Mouse (Mus musculus) neural tube, embryonic 15.5 days (tissue): ENCODE data around the gene Pcnx3. TPM values are rescaled to one million over a fixed set of nuclear protein-coding genes. Genes with fewer than 3 reads are reported as not detected.
A peak's percentile ranks its signal among the peaks of the same experiment; 100 is the strongest.

Experiments used
- ATAC-seq: fragments of 200-750 bp; cut with Nextera tagmentation; 2 replicates; pipeline ENCODE4 v1.8.0; 2017; ENCODE audit warnings: mild to moderate bottlenecking, moderate TSS enrichment, moderate library complexity; ENCODE audit not compliant: low FRiP score
- H3K27ac ChIP-seq: fragments of 300-500 bp; sonication (generic); replicated peaks from 2 replicates; pipeline ENCODE4 v1.5.1; 2015; ENCODE audit warnings: mild to moderate bottlenecking, inconsistent platforms
- H3K27me3 ChIP-seq: fragments of 300-500 bp; sonication (generic); replicated peaks from 2 replicates; pipeline ENCODE4 v1.6.1; 2015; ENCODE audit warnings: inconsistent platforms
- H3K36me3 ChIP-seq: fragments of 300-500 bp; sonication (generic); 2 replicates; pipeline ENCODE4 v1.6.1; 2015; ENCODE audit warnings: inconsistent platforms
- H3K4me1 ChIP-seq: fragments of 300-500 bp; sonication (generic); 2 replicates; pipeline ENCODE4 v1.6.1; 2015; ENCODE audit warnings: inconsistent platforms
- H3K4me2 ChIP-seq: fragments of 300-500 bp; sonication (generic); 2 replicates; pipeline ENCODE4 v1.6.1; 2015; ENCODE audit warnings: inconsistent platforms, mild to moderate bottlenecking, moderate library complexity
- H3K4me3 ChIP-seq: fragments of 300-500 bp; sonication (generic); replicated peaks from 2 replicates; pipeline ENCODE4 v1.5.1; 2015; ENCODE audit warnings: mild to moderate bottlenecking, inconsistent platforms
- H3K9ac ChIP-seq: fragments of 300-500 bp; sonication (generic); replicated peaks from 2 replicates; pipeline ENCODE4 v1.6.1; 2015; ENCODE audit warnings: mild to moderate bottlenecking, inconsistent platforms
- H3K9me3 ChIP-seq: fragments of 300-500 bp; sonication (generic); replicated peaks from 2 replicates; pipeline ENCODE4 v1.6.1; 2016; ENCODE audit warnings: inconsistent platforms
- WGBS: fragments of 180-500 bp; shearing (Covaris S2); methylation state at CpG from one replicate; pipeline ENCODE4 v1.1.7; 2015; ENCODE audit warnings: mixed read lengths; 5-methylcytosine and 5-hydroxymethylcytosine counted together
- polyA plus RNA-seq: library from polyadenylated mRNA; unstranded; fragments of >200 nt; fragmentation: Nextera tagmentation; extraction: Ambion mirVana; gene quantifications from 2 replicates; pipeline ENCODE4 v1.2.1, GENCODE M21; 2015

Pcnx3 gene
- polyA plus RNA-seq, 1 experiment from 2014 or later, result 23.4 TPM

DNA sequence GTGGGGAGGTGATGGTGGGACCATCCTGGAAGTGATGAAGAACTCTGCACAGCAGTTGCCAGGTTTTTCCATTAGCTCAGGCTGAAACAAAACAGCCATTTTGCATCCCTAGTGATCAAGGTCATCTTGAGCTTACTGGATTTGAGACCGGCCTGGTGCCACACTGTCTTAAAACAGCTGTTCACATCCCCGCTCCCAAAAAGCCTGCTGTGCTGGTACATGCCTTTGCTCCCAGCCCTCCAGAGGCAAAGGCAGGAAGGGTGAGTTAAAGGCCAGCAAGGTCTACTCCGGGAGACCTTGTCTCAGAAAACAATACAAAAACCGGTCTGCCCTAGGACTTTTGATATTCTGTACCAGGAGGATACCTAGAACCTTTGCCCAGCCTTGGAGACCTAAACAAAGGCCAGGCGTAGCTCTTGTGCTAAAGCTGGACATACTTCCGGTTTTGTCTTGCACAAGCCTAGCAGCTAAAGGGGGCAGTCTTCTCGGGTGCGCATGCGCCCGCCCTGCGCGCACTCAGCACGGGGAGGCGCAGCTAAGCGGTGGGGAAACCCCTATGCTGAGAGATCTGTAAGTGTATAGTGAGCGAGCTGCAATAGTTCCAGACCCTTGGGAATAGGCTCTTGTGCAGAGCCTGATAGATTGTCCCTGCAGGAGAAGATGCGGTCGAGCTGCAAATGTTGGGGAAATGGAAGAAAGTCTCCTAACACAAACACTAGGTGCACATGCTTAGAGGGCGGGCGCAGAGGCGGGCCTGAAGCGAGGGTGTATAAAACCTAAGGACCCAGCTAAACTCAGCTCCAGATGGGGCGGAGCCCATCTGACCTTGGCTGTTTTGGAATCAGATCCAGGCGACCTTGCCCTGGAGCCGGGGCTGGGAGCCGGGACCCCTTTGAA lies 40.1 kb downstream of the Pcnx3 start:
- Histone ChIP-seq H3K9me3 (no peaks in the 10 kb centered on the region), H3K4me2 (peak overlapping the region; percentile 63), H3K27me3 (peaks cover 9% of the 10 kb centered on the region), H3K4me3 (peak overlapping the region; percentile 29), H3K4me1 (peaks cover 17% of the 10 kb centered on the region), H3K27ac (peak overlapping the region; percentile 81), H3K9ac (peak overlapping the region; percentile 39), H3K36me3 (peaks cover 56% of the 10 kb centered on the region)
- WGBS, result 14% methylated on average over 26 of the region's 26 CpGs
- ATAC-seq, result peak; percentile 92

GRCm38 (mm10) chr19:5647791-5648190 lies 40.9 kb downstream of the Pcnx3 start:
- Histone ChIP-seq H3K9me3 (no peaks in the 10 kb centered on the region), H3K27me3 (no peaks in the 10 kb centered on the region), H3K4me1 (peaks cover 17% of the 10 kb centered on the region), H3K4me3 (no peak overlapping the region), H3K4me2 (no peak overlapping the region), H3K27ac (0 out of 2 replicates have a peak overlapping the region, but pooled peaks have one; percentile 81), H3K36me3 (peaks cover 63% of the 10 kb centered on the region), H3K9ac (no peak overlapping the region)
- 95% methylated on average over 6 of the region's 6 CpGs for WGBS
- no peak for ATAC-seq

DNA sequence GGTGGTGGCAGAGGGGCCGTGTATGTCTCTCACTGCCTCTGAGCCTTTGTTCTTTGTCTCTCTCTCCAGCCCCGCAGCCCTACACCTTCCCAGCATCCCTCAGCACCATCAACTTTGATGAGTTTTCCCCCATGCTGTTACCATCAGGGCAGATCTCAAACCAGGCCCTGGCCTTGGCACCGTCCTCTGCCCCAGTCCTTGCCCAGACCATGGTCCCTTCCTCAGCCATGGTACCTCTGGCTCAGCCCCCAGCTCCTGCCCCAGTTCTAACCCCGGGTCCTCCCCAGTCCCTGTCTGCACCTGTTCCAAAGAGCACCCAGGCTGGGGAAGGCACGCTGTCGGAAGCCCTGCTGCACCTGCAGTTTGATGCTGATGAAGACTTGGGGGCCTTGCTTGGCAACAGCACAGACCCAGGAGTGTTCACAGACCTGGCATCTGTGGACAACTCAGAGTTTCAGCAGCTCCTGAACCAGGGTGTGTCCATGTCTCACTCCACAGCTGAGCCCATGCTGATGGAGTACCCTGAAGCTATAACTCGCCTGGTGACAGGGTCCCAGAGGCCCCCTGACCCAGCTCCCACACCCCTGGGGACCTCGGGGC lies 41.9 kb downstream of the Pcnx3 start:
- no peak overlapping the region for H3K9ac ChIP-seq
- peaks cover 73% of the 10 kb centered on the region for H3K36me3 ChIP-seq
- no peak for ATAC-seq

GRCm38 (mm10) chr19:5645280-5645679 lies 43.4 kb downstream of the Pcnx3 start:
- H3K9me3 ChIP-seq, result no peaks in the 10 kb centered on the region
- ATAC-seq, result no peak
- H3K4me3 ChIP-seq, result no peak overlapping the region
- no peak overlapping the region for H3K9ac ChIP-seq
- 97% methylated on average over 9 of the region's 9 CpGs for WGBS
- H3K4me1 ChIP-seq, result peaks cover 20% of the 10 kb centered on the region
- no peak overlapping the region for H3K4me2 ChIP-seq
- H3K36me3 ChIP-seq, result peaks cover 77% of the 10 kb centered on the region
- H3K27me3 ChIP-seq, result no peaks in the 10 kb centered on the region
- no peak overlapping the region for H3K27ac ChIP-seq

More for the DNA sequence above, 41.9 kb downstream of the Pcnx3 start:
- H3K4me2 ChIP-seq, result no peak overlapping the region
- H3K4me3 ChIP-seq, result no peak overlapping the region
- 86% methylated on average over 8 of the region's 8 CpGs for WGBS
- H3K4me1 ChIP-seq, result peaks cover 17% of the 10 kb centered on the region
- no peaks in the 10 kb centered on the region for H3K27me3 ChIP-seq
- H3K27ac ChIP-seq, result no peak overlapping the region
- H3K9me3 ChIP-seq, result no peaks in the 10 kb centered on the region

DNA sequence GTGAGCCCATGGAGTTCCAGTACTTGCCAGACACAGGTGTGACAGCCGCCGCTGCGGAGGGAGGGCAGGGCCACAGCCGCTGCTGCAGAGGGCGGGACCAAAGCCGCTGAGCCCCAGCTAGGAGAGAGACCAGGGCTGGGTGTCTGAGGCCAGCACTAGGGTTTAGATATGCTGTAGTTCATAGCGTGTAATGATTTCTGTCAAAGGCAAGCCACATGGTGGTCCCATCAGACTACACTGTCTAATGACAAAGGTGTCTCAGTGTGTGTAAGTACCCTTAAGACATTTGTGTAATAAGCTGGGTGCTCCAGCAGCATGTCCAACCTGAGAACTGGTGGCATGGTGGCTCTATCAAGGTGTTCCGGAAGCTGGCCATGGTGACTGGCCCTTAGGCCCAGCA lies 47.1 kb downstream of the Pcnx3 start:
- Histone ChIP-seq H3K27ac (no peak overlapping the region), H3K9ac (no peak overlapping the region), H3K27me3 (no peaks in the 10 kb centered on the region), H3K4me1 (peaks cover 26% of the 10 kb centered on the region), H3K4me3 (no peak overlapping the region), H3K36me3 (peaks cover 70% of the 10 kb centered on the region), H3K9me3 (no peaks in the 10 kb centered on the region), H3K4me2 (no peak overlapping the region)
- no peak for ATAC-seq
- WGBS, result 88% methylated on average over 8 of the region's 8 CpGs

DNA sequence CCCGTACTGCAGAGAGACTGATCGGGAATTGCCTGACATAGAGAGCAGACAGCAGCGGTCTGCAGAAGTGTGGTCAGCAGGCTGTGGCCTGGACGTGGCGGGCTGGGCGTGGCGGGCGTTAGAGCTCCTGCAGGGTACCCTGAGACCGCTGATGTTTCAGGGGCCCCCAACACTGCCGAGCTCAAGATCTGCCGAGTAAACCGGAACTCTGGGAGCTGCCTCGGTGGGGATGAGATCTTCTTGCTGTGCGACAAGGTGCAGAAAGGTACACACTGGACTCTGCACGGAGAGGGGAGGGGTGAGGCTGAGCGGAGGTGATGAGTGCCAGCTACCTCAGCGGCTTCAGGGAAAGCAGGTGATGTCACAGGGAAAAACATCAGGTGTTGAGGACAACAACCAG lies 47.7 kb downstream of the Pcnx3 start:
- Histone ChIP-seq H3K4me1 (peaks cover 32% of the 10 kb centered on the region), H3K4me3 (no peak overlapping the region), H3K36me3 (peaks cover 65% of the 10 kb centered on the region), H3K4me2 (no peak overlapping the region), H3K27ac (no peak overlapping the region), H3K27me3 (no peaks in the 10 kb centered on the region), H3K9ac (no peak overlapping the region), H3K9me3 (no peaks in the 10 kb centered on the region)
- ATAC-seq, result no peak
- WGBS, result 93% methylated on average over 17 of the region's 17 CpGs

DNA sequence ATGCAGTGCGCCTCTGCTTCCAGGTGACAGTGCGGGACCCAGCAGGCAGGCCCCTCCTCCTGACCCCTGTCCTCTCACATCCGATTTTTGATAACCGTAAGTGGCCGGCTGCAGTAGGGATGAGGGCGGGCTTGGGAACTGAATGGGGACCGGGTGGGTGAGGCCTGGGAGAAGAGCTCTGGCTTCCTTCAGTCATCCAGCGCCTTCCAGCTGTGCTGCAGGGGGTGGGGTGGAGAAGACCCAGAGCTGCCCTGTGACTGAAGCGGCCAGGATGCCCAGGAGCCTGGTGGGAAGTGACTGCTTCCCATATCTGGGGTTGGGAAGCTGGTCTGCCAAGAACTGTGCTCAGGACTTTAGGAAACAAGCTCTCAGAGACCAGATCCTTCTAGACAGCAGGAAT lies 48.4 kb downstream of the Pcnx3 start:
- no peak for ATAC-seq
- H3K4me2 ChIP-seq, result no peak overlapping the region
- peaks cover 32% of the 10 kb centered on the region for H3K4me1 ChIP-seq
- H3K36me3 ChIP-seq, result peaks cover 58% of the 10 kb centered on the region
- 71% methylated on average over 9 of the region's 9 CpGs for WGBS
- H3K4me3 ChIP-seq, result no peak overlapping the region
- H3K27me3 ChIP-seq, result no peaks in the 10 kb centered on the region
- no peak overlapping the region for H3K9ac ChIP-seq
- H3K9me3 ChIP-seq, result no peaks in the 10 kb centered on the region
- no peak overlapping the region for H3K27ac ChIP-seq

- no peaks in the 10 kb centered on the region for H3K9me3 ChIP-seq
- peak overlapping the region; percentile 88 for H3K9ac ChIP-seq
- H3K27me3 ChIP-seq, result no peaks in the 10 kb centered on the region
- peaks cover 40% of the 10 kb centered on the region for H3K36me3 ChIP-seq
- 89% methylated on average over 18 of the region's 18 CpGs for WGBS
- ATAC-seq, result no peak
- H3K4me3 ChIP-seq, result peak overlapping the region; percentile 89
- peaks cover 32% of the 10 kb centered on the region for H3K4me1 ChIP-seq
- H3K27ac ChIP-seq, result peak overlapping the region; percentile 92
- H3K4me2 ChIP-seq, result peak overlapping the region; percentile 91
Observed at GRCm38 (mm10) chr19:5638416-5639005, 50.2 kb downstream of the Pcnx3 start.

GRCm38 (mm10) chr19:5637069-5638047 lies 51.4 kb downstream of the Pcnx3 start, which contains the start of gene Rela:
Rela (plus strand) TSS chr19:5637483.
- ATAC-seq, result peak; percentile 89
- under 1% methylated on average over 88 of the region's 109 CpGs for WGBS
- peaks cover 32% of the 10 kb centered on the region for H3K4me1 ChIP-seq
- H3K27ac ChIP-seq, result peak within 1 kb of the TSS; percentile 92
- peak within 1 kb of the TSS; percentile 91 for H3K4me2 ChIP-seq
- no peaks in the 10 kb centered on the region for H3K27me3 ChIP-seq
- H3K4me3 ChIP-seq, result peak within 1 kb of the TSS; percentile 89
- H3K9me3 ChIP-seq, result no peaks in the 10 kb centered on the region
- H3K36me3 ChIP-seq, result peaks cover 29% of the 10 kb centered on the region
- peak within 1 kb of the TSS; percentile 88 for H3K9ac ChIP-seq

DNA sequence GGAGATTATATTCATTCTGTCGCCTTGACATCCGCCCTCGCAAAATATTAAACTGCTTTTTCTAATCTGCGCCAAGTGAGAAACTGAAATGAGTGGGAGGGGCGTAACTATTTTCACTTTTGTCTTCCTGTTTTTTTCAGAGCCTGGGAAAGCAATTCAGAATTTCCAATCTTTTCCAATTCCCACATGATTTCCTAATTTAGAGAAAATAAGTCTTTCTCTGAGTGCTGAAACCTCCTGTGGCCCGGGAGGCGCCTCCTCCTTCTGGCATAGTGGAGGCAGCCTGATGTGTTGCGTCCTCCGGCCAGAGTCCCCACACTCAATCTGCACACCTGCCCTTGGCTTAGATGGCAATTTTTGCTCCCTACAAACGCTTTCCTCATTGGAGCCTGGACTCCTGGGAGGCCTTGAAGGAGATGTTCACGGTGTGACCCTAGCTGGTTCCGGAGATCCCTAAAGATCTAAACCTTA lies 52.1 kb downstream of the Pcnx3 start:
- 41% methylated on average over 12 of the region's 12 CpGs for WGBS
- H3K9ac ChIP-seq, result peak overlapping the region; percentile 88

More for the DNA sequence above, 52.1 kb downstream of the Pcnx3 start:
- H3K9me3 ChIP-seq, result no peaks in the 10 kb centered on the region
- H3K27ac ChIP-seq, result peak overlapping the region; percentile 92
- H3K36me3 ChIP-seq, result peaks cover 21% of the 10 kb centered on the region
- H3K4me3 ChIP-seq, result peak overlapping the region; percentile 89
- peaks cover 32% of the 10 kb centered on the region for H3K4me1 ChIP-seq
- H3K4me2 ChIP-seq, result peak overlapping the region; percentile 91
- ATAC-seq, result 0 out of 2 replicates have a peak, but pooled peaks have one; percentile 1
- H3K27me3 ChIP-seq, result no peaks in the 10 kb centered on the region
